Mouse (Mus musculus): ENCODE data around the gene Hoxa9. TPM values are rescaled to one million over a fixed set of nuclear protein-coding genes. Genes with fewer than 3 reads are reported as not detected.
A peak's percentile ranks its signal among the peaks of the same experiment; 100 is the strongest.

The Hoxa9 gene
- polyA plus RNA-seq, 1 experiment from 2014 or later, result not detected

- Histone ChIP-seq H3K36me3 (replicated peaks) (no peaks in the 10 kb centered on the region), H3K27me3 (replicated peaks; ENCODE audit: low read depth, poor library complexity, severe bottlenecking) (peaks cover 99% of the 10 kb centered on the region), H3K9me3 (no peaks in the 10 kb centered on the region), H3K4me1 (peaks cover 14% of the 10 kb centered on the region), H3K4me3 (no peak overlapping the region), H3K27ac (replicated peaks) (no peak overlapping the region)
- DNase-seq (ENCODE audit: low spot score), result peak; percentile 82
- WGBS, result 2% methylated on average over 6 of the region's 6 CpGs
Measured at GRCm38 (mm10) chr6:52256956-52257355, 26.1 kb upstream of the Hoxa9 start.

- WGBS, result 1% methylated on average over 59 of the region's 59 CpGs
- DNase-seq (ENCODE audit: low spot score), result peak; percentile 62
- Histone ChIP-seq H3K27me3 (replicated peaks; ENCODE audit: low read depth, poor library complexity, severe bottlenecking) (peaks cover 100% of the 10 kb centered on the region), H3K4me1 (no peaks in the 10 kb centered on the region; the same call in 1 of the 2 replicates), H3K9me3 (no peaks in the 10 kb centered on the region), H3K36me3 (replicated peaks) (no peaks in the 10 kb centered on the region), H3K27ac (replicated peaks) (no peak overlapping the region), H3K4me3 (peak overlapping the region; percentile 28; the same call in 1 of the 2 replicates)
Measured at GRCm38 (mm10) chr6:52253511-52254500, 22.9 kb upstream of the Hoxa9 start.

- no peaks in the 10 kb centered on the region for H3K9me3 ChIP-seq
- no peaks in the 10 kb centered on the region for H3K36me3 ChIP-seq (replicated peaks)
- DNase-seq (ENCODE audit: low spot score), result peak; percentile 60
- H3K4me1 ChIP-seq, result no peaks in the 10 kb centered on the region; the same call in 1 of the 2 replicates
- peaks cover 100% of the 10 kb centered on the region for H3K27me3 ChIP-seq (replicated peaks; ENCODE audit: low read depth, poor library complexity, severe bottlenecking)
- H3K4me3 ChIP-seq, result no peak overlapping the region
- WGBS, result under 1% methylated on average over 35 of the region's 35 CpGs
- no peak overlapping the region for H3K27ac ChIP-seq (replicated peaks)
Measured at GRCm38 (mm10) chr6:52252775-52253376, 22.0 kb upstream of the Hoxa9 start.

- Histone ChIP-seq H3K27ac (replicated peaks) (no peak overlapping the region), H3K9me3 (no peaks in the 10 kb centered on the region), H3K4me1 (no peaks in the 10 kb centered on the region; the same call in 1 of the 2 replicates), H3K36me3 (replicated peaks) (no peaks in the 10 kb centered on the region), H3K27me3 (replicated peaks; ENCODE audit: low read depth, poor library complexity, severe bottlenecking) (peaks cover 100% of the 10 kb centered on the region), H3K4me3 (no peak overlapping the region)
- DNase-seq (ENCODE audit: low spot score), result no peak
- WGBS, result 2% methylated on average over 24 of the region's 24 CpGs
Measured at GRCm38 (mm10) chr6:52252016-52252774, 21.3 kb upstream of the Hoxa9 start.

GRCm38 (mm10) chr6:52251177-52251879, 20.4 kb upstream of the Hoxa9 start:
- 9% methylated on average over 7 of the region's 7 CpGs for WGBS
- H3K27me3 ChIP-seq (replicated peaks; ENCODE audit: low read depth, poor library complexity, severe bottlenecking), result peaks cover 100% of the 10 kb centered on the region
- peaks cover 2% of the 10 kb centered on the region for H3K4me1 ChIP-seq
- no peak overlapping the region for H3K4me3 ChIP-seq
- H3K9me3 ChIP-seq, result no peaks in the 10 kb centered on the region
- no peak overlapping the region for H3K27ac ChIP-seq (replicated peaks)
- no peaks in the 10 kb centered on the region for H3K36me3 ChIP-seq (replicated peaks)
- DNase-seq (ENCODE audit: low spot score), result no peak

DNA sequence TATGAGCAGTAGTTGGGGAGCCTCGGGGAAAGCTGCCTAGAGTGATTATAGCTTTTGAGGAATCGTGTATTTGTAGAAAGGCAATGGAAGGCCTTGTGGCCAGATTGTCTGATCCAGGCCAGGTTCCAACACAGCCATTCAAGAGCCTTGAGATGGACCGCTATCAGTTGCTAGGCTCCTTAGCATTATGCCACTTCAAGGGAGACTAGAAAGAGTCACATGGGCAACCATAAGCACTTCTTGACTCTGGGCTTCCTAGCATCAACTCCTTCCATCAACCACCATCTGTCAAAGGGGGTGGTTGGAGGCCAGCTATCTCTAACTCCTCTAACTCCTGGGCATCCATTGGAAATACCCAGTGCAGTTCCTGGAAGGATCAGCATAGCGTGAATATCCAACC, 18.9 kb upstream of the Hoxa9 start:
- Histone ChIP-seq H3K27me3 (replicated peaks; ENCODE audit: low read depth, poor library complexity, severe bottlenecking) (peaks cover 100% of the 10 kb centered on the region), H3K4me3 (no peak overlapping the region), H3K36me3 (replicated peaks) (no peaks in the 10 kb centered on the region), H3K4me1 (peaks cover 10% of the 10 kb centered on the region), H3K27ac (replicated peaks) (no peak overlapping the region), H3K9me3 (no peaks in the 10 kb centered on the region)
- no peak for DNase-seq (ENCODE audit: low spot score)
- WGBS, result 3% methylated on average over 4 of the region's 4 CpGs

GRCm38 (mm10) chr6:52249415-52249738, 18.5 kb upstream of the Hoxa9 start:
- whole genome bisulfite sequencing, result under 1% methylated on average over 16 of the region's 16 CpGs
- H3K36me3 ChIP-seq (replicated peaks), result no peaks in the 10 kb centered on the region
- H3K9me3 ChIP-seq, result no peaks in the 10 kb centered on the region
- no peak overlapping the region for H3K27ac ChIP-seq (replicated peaks)
- DNase-seq (ENCODE audit: low spot score), result no peak
- H3K4me3 ChIP-seq, result no peak overlapping the region
- H3K4me1 ChIP-seq, result peaks cover 10% of the 10 kb centered on the region
- peaks cover 100% of the 10 kb centered on the region for H3K27me3 ChIP-seq (replicated peaks; ENCODE audit: low read depth, poor library complexity, severe bottlenecking)

- no peak overlapping the region for H3K27ac ChIP-seq (replicated peaks)
- no peak for DNase-seq (ENCODE audit: low spot score)
- peaks cover 100% of the 10 kb centered on the region for H3K27me3 ChIP-seq (replicated peaks; ENCODE audit: low read depth, poor library complexity, severe bottlenecking)
- no peaks in the 10 kb centered on the region for H3K9me3 ChIP-seq
- peaks cover 12% of the 10 kb centered on the region for H3K4me1 ChIP-seq
- WGBS, result under 1% methylated on average over 27 of the region's 27 CpGs
- H3K4me3 ChIP-seq, result no peak overlapping the region
- no peaks in the 10 kb centered on the region for H3K36me3 ChIP-seq (replicated peaks)
Measured at GRCm38 (mm10) chr6:52248638-52249414, 17.9 kb upstream of the Hoxa9 start.

- no peak for DNase-seq (ENCODE audit: low spot score)
Measured at GRCm38 (mm10) chr6:52247766-52248637, 17.1 kb upstream of the Hoxa9 start.

DNA sequence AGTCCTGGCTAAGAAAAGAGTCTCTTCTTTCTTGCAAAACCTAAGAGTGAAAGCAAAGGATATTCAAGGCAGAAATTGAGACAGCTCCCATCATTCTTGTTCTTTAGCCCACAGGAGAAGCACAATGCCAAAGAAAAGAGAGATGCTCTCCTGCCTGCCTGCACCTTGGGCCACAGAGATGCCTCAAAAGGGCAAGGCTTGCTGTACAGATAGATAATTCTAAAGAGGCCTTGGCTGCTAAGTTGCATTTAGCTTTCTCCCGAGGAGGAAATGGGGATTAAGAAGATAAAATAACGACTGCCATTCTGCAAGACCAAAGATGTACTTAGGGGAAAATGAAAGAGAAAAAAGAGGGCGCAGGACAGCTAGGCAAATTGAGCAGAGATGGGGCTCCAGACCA, 16.0 kb upstream of the Hoxa9 start:
- H3K27ac ChIP-seq (replicated peaks), result no peak overlapping the region

More at GRCm38 (mm10) chr6:52247766-52248637, 17.1 kb upstream of the Hoxa9 start:
- Histone ChIP-seq H3K4me1 (peaks cover 15% of the 10 kb centered on the region), H3K4me3 (no peak overlapping the region), H3K9me3 (no peaks in the 10 kb centered on the region), H3K27ac (replicated peaks) (no peak overlapping the region), H3K36me3 (replicated peaks) (no peaks in the 10 kb centered on the region), H3K27me3 (replicated peaks; ENCODE audit: low read depth, poor library complexity, severe bottlenecking) (peaks cover 100% of the 10 kb centered on the region)
- WGBS, result 2% methylated on average over 23 of the region's 23 CpGs

GRCm38 (mm10) chr6:52246403-52246803, 15.5 kb upstream of the Hoxa9 start:
- Histone ChIP-seq H3K27ac (replicated peaks) (no peak overlapping the region), H3K9me3 (no peaks in the 10 kb centered on the region), H3K4me1 (peaks cover 15% of the 10 kb centered on the region), H3K4me3 (no peak overlapping the region), H3K27me3 (replicated peaks; ENCODE audit: low read depth, poor library complexity, severe bottlenecking) (peaks cover 100% of the 10 kb centered on the region), H3K36me3 (replicated peaks) (no peaks in the 10 kb centered on the region)
- under 1% methylated on average over 26 of the region's 26 CpGs for WGBS
- no peak for DNase-seq (ENCODE audit: low spot score)

More for the DNA sequence above, 16.0 kb upstream of the Hoxa9 start:
- Histone ChIP-seq H3K36me3 (replicated peaks) (no peaks in the 10 kb centered on the region), H3K9me3 (no peaks in the 10 kb centered on the region), H3K4me3 (no peak overlapping the region), H3K27me3 (replicated peaks; ENCODE audit: low read depth, poor library complexity, severe bottlenecking) (peaks cover 100% of the 10 kb centered on the region), H3K4me1 (peaks cover 15% of the 10 kb centered on the region)
- DNase-seq (ENCODE audit: low spot score), result no peak
- WGBS, result 4% methylated on average over 3 of the region's 3 CpGs
